Mouse (Mus musculus): ENCODE measurements around the gene Doxl2. TPM values are rescaled to one million over a fixed set of nuclear protein-coding genes. Genes with fewer than 3 reads are reported as not detected.
"Not testable (repeated sequence)": the region's sequence is repeated elsewhere in the genome, so short reads cannot be mapped to it uniquely, and the experiment has no call there.

Gene Doxl2
- polyA plus RNA-seq, 1 experiment from 2014 or later = not detected

DNA sequence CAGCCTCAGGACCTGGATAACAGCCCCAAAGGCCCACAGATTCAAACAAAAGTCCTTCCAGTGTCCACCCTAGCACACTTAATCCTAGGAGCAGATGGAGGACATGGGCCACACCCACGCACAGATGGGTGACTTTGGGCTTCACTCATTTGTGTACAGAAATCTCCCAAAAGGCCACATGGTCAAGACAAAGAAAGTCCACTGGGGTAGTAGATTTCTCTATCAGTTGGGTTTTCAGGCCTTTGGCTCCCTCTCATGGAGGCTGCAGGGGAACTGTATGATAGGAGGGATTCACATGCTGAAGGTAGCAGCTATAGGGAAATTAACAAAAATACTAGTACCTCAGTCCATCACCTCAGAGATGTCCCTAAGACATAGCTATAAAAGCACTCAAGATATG lies 16.7 kb upstream of the Doxl2 start:
- H3K9ac ChIP-seq (ENCODE audit: low read length) = no peak overlapping the region
- no peaks in the 10 kb centered on the region for H3K36me3 ChIP-seq (ENCODE audit: control insufficient read depth, insufficient read depth, low read length)
- no peak overlapping the region for H3K27ac ChIP-seq (ENCODE audit: low read depth, low read length)
- no peaks in the 10 kb centered on the region for H3K27me3 ChIP-seq (ENCODE audit: control insufficient read depth, insufficient read depth, low read length)
- WGBS = 52% methylated on average over 1 of the region's 1 CpGs
- H3K4me3 ChIP-seq (ENCODE audit: low read depth, low read length) = no peak overlapping the region
- H3K4me1 ChIP-seq (ENCODE audit: control insufficient read depth, insufficient read depth, low read length) = no peaks in the 10 kb centered on the region
- H3K9me3 ChIP-seq (ENCODE audit: control insufficient read depth, low read length) = no peaks in the 10 kb centered on the region
- no peak overlapping the region for H3K4me2 ChIP-seq (ENCODE audit: low read depth)
- DNase-seq (ENCODE audit: low spot score) = peak; percentile 15
- no peak for ATAC-seq (ENCODE audit: insufficient read depth, low FRiP score, low TSS enrichment)

DNA sequence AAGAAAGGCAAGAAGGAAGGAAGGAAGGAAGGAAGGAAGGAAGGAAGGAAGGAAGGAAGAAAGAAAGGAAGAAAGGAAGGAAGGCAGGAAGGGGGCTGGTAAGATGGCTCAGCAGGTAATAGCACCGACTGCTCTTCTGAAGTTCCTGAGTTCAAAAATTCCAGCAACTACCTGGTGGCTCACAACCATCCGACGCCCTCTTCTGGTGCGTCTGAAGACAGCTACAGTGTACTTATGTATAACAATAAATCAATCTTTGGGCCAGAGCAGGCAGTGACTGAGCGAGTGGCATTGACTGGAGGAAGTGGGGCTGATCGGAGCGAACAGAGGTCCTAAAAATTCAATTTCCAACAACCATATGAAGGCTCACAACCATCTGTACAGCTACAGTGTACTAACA lies 15.6 kb upstream of the Doxl2 start:
- H3K4me2 ChIP-seq (ENCODE audit: low read depth); ATAC-seq (ENCODE audit: insufficient read depth, low FRiP score, low TSS enrichment); H3K9me3 ChIP-seq (ENCODE audit: control insufficient read depth, low read length); H3K27me3 ChIP-seq (ENCODE audit: control insufficient read depth, insufficient read depth, low read length); H3K27ac ChIP-seq (ENCODE audit: low read depth, low read length); H3K9ac ChIP-seq (ENCODE audit: low read length); DNase-seq (ENCODE audit: low spot score); H3K4me1 ChIP-seq (ENCODE audit: control insufficient read depth, insufficient read depth, low read length); H3K4me3 ChIP-seq (ENCODE audit: low read depth, low read length); H3K36me3 ChIP-seq (ENCODE audit: control insufficient read depth, insufficient read depth, low read length): not testable (repeated sequence)
- 31% methylated on average over 7 of the region's 7 CpGs for WGBS

DNA sequence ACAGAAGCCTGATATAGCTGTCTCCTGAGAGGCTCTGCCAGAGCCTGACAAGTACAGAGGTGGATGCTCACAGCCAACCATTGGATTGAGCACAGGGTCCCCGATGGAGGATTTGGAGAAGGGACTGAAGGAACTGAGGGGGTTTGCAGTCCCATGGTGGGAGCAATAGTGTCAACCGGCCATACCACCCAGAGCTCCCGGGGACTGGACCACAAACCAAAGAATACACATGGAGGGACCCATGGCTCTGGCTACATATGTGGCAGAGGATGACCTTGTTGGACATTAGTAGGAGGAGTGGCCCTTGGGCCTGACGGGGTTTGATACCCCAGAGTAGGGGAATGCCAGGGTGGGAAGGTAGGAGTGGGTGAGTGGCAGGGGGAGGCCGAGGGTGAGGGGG lies 8.1 kb upstream of the Doxl2 start:
- H3K27me3 ChIP-seq (ENCODE audit: control insufficient read depth, insufficient read depth, low read length); H3K4me1 ChIP-seq (ENCODE audit: control insufficient read depth, insufficient read depth, low read length); H3K4me2 ChIP-seq (ENCODE audit: low read depth); H3K27ac ChIP-seq (ENCODE audit: low read depth, low read length); H3K4me3 ChIP-seq (ENCODE audit: low read depth, low read length); ATAC-seq (ENCODE audit: insufficient read depth, low FRiP score, low TSS enrichment); H3K36me3 ChIP-seq (ENCODE audit: control insufficient read depth, insufficient read depth, low read length); H3K9ac ChIP-seq (ENCODE audit: low read length); DNase-seq (ENCODE audit: low spot score); H3K9me3 ChIP-seq (ENCODE audit: control insufficient read depth, low read length): not testable (repeated sequence)
- 88% methylated on average over 5 of the region's 5 CpGs for WGBS

DNA sequence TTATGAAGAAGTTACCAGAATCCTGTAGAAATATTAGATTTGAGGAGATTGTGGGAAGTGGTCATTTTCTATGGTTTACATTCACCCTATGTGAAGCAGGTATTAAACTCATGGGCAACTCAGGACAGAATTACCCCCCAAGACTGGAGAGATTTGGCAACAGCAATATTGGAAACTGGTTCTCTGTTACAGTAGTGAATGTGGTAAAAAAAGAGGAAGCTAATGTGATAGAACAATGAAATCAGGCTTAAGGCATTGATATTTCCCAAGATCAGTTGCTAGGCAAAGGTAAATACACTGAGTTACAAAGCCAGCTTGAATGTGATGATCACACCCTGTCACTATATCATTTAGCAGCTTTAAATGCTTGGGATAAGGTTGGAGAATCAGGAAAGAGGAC lies 6.9 kb upstream of the Doxl2 start:
- Histone ChIP-seq H3K9ac (ENCODE audit: low read length) (no peak overlapping the region), H3K27ac (ENCODE audit: low read depth, low read length) (no peak overlapping the region), H3K4me1 (ENCODE audit: control insufficient read depth, insufficient read depth, low read length) (no peaks in the 10 kb centered on the region), H3K4me2 (ENCODE audit: low read depth) (no peak overlapping the region), H3K36me3 (ENCODE audit: control insufficient read depth, insufficient read depth, low read length) (no peaks in the 10 kb centered on the region), H3K4me3 (ENCODE audit: low read depth, low read length) (no peak overlapping the region), H3K27me3 (ENCODE audit: control insufficient read depth, insufficient read depth, low read length) (no peaks in the 10 kb centered on the region), H3K9me3 (ENCODE audit: control insufficient read depth, low read length) (no peaks in the 10 kb centered on the region)
- no peak for DNase-seq (ENCODE audit: low spot score)
- no peak for ATAC-seq (ENCODE audit: insufficient read depth, low FRiP score, low TSS enrichment)

DNA sequence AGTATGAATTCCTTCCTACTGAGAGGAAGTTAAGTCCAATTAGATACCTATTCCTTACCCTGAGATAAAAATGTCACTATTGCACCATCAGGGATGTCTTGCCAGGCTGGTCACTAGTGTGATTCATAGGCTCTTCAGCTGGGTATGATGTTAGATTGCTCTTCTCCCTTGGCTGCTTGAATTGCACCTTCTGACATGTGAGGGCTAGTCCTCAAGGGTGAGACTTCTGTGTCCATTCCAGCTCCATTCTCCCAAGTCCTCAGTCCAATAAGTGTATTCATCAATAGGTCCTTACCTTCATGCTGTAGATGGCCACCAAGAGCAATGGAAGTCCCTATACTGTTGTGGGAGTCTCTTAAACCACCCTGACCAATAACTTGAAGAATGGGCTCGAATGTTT lies 4.9 kb downstream of the Doxl2 start:
- Histone ChIP-seq H3K27ac (ENCODE audit: low read depth, low read length) (no peak overlapping the region), H3K36me3 (ENCODE audit: control insufficient read depth, insufficient read depth, low read length) (no peaks in the 10 kb centered on the region), H3K9me3 (ENCODE audit: control insufficient read depth, low read length) (no peaks in the 10 kb centered on the region), H3K4me3 (ENCODE audit: low read depth, low read length) (no peak overlapping the region), H3K9ac (ENCODE audit: low read length) (no peak overlapping the region), H3K4me1 (ENCODE audit: control insufficient read depth, insufficient read depth, low read length) (no peaks in the 10 kb centered on the region), H3K4me2 (ENCODE audit: low read depth) (no peak overlapping the region), H3K27me3 (ENCODE audit: control insufficient read depth, insufficient read depth, low read length) (no peaks in the 10 kb centered on the region)
- DNase-seq (ENCODE audit: low spot score) = no peak
- ATAC-seq (ENCODE audit: insufficient read depth, low FRiP score, low TSS enrichment) = no peak
- 54% methylated on average over 1 of the region's 1 CpGs for WGBS

DNA sequence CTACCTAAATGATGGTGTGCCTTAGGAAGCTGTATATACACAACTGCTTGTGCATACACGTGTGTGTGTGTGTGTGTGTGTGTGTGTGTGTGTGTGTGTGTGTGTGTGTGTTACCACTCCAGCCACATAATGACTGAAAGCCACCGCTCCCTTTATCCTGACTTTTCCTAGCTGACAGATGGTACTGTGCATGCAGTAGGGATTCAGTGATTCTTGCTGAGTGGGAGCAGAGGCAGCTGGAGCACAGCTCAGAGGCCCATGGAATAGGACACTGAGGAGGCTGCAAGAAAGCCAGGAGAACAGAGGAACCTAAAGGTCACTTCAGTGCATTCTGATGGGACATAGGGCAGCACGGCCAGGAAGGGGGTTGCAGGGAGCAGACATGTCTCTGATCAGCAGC lies 7.5 kb downstream of the Doxl2 start:
- H3K9me3 ChIP-seq (ENCODE audit: control insufficient read depth, low read length) = no peaks in the 10 kb centered on the region
- ATAC-seq (ENCODE audit: insufficient read depth, low FRiP score, low TSS enrichment) = no peak
- 70% methylated on average over 3 of the region's 3 CpGs for WGBS
- DNase-seq (ENCODE audit: low spot score) = no peak
- no peaks in the 10 kb centered on the region for H3K27me3 ChIP-seq (ENCODE audit: control insufficient read depth, insufficient read depth, low read length)
- no peak overlapping the region for H3K9ac ChIP-seq (ENCODE audit: low read length)
- no peak overlapping the region for H3K27ac ChIP-seq (ENCODE audit: low read depth, low read length)
- H3K4me3 ChIP-seq (ENCODE audit: low read depth, low read length) = no peak overlapping the region
- H3K4me2 ChIP-seq (ENCODE audit: low read depth) = no peak overlapping the region
- H3K4me1 ChIP-seq (ENCODE audit: control insufficient read depth, insufficient read depth, low read length) = no peaks in the 10 kb centered on the region
- H3K36me3 ChIP-seq (ENCODE audit: control insufficient read depth, insufficient read depth, low read length) = no peaks in the 10 kb centered on the region

DNA sequence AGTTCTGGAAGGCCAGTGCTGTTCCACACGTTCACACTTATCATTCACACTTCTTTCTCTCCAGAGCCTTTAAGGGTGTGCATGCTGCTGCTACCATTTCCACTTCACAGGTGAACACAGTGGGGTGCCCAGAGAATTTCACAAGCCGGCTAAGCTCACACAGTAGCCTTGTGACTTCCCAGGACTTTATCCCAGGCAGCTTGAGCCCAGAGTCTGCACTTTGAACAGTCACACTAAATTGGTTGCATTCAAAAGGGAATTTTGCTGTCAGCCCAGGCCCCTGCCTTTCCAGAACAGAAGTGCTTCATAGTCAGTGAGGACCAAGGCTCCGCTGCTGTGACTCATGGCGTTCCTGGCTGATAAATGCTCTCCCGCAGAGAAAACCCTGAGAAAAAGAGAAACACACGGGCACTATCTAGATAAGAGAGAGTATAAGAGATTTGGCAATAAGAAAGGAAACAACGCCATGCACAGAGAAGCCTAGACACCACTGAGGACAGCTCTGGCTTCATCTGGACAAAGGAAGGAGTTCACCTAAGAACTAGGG lies 11.8 kb downstream of the Doxl2 start, which contains the start of gene Svs1:
Svs1 (plus strand) TSS at position 418 of the 547 bp plus-strand sequence.
- no peak within 1 kb of the TSS for H3K9ac ChIP-seq (ENCODE audit: low read length)
- no peaks in the 10 kb centered on the region for H3K27me3 ChIP-seq (ENCODE audit: control insufficient read depth, insufficient read depth, low read length)
- no peaks in the 10 kb centered on the region for H3K4me1 ChIP-seq (ENCODE audit: control insufficient read depth, insufficient read depth, low read length)
- WGBS = 59% methylated on average over 7 of the region's 7 CpGs
- H3K36me3 ChIP-seq (ENCODE audit: control insufficient read depth, insufficient read depth, low read length) = no peaks in the 10 kb centered on the region
- no peaks in the 10 kb centered on the region for H3K9me3 ChIP-seq (ENCODE audit: control insufficient read depth, low read length)
- no peak within 1 kb of the TSS for H3K27ac ChIP-seq (ENCODE audit: low read depth, low read length)
- DNase-seq (ENCODE audit: low spot score) = no peak
- no peak within 1 kb of the TSS for H3K4me3 ChIP-seq (ENCODE audit: low read depth, low read length)
- ATAC-seq (ENCODE audit: insufficient read depth, low FRiP score, low TSS enrichment) = no peak
- H3K4me2 ChIP-seq (ENCODE audit: low read depth) = no peak within 1 kb of the TSS

DNA sequence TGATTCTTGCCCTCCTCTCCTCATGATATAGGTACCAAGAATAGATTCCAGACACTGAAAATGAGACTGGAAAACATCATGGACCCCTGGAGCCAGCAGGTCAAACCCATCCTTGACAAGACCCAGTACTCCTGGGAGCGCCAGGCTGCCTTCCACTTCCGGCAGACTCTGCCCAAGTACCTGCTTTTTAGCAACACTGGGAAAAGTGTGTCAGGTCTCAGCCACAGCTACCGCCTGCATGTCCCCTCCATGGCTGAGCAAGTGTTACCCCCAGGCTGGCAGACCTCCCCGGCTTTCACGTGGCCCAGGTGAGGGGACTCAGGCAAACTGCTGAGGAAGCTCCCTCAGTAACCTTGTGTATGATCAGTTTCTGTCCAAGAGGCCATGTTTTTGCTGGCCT lies 15.2 kb downstream of the Doxl2 start:
- Histone ChIP-seq H3K4me3 (ENCODE audit: low read depth, low read length) (no peak overlapping the region), H3K9me3 (ENCODE audit: control insufficient read depth, low read length) (no peaks in the 10 kb centered on the region), H3K36me3 (ENCODE audit: control insufficient read depth, insufficient read depth, low read length) (no peaks in the 10 kb centered on the region), H3K27ac (ENCODE audit: low read depth, low read length) (no peak overlapping the region), H3K9ac (ENCODE audit: low read length) (no peak overlapping the region), H3K27me3 (ENCODE audit: control insufficient read depth, insufficient read depth, low read length) (no peaks in the 10 kb centered on the region), H3K4me1 (ENCODE audit: control insufficient read depth, insufficient read depth, low read length) (no peaks in the 10 kb centered on the region), H3K4me2 (ENCODE audit: low read depth) (no peak overlapping the region)
- DNase-seq (ENCODE audit: low spot score) = no peak
- WGBS = 89% methylated on average over 5 of the region's 5 CpGs
- ATAC-seq (ENCODE audit: insufficient read depth, low FRiP score, low TSS enrichment) = no peak

DNA sequence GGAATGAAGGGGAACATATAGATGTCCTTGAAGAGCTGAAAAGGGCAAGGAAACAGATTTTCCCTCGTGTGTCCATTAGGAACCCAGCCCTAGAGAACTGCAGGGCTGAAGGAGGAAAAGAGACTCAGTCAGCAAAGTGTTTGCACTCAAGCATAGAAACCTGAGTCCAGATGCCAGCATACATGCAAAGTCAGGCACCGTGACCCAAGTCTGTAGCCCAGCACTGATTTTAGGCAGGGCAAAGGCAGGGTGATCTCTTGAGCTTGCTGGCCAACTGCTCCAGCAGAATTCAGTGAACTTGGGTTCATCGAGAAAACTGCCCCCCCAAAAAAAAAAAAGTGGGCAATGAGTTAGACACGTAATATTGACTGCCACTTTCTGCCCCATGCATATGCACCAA lies 17.2 kb downstream of the Doxl2 start:
- WGBS = 80% methylated on average over 4 of the region's 4 CpGs
- no peaks in the 10 kb centered on the region for H3K4me1 ChIP-seq (ENCODE audit: control insufficient read depth, insufficient read depth, low read length)
- no peak for DNase-seq (ENCODE audit: low spot score)
- H3K27me3 ChIP-seq (ENCODE audit: control insufficient read depth, insufficient read depth, low read length) = no peaks in the 10 kb centered on the region
- no peak overlapping the region for H3K4me2 ChIP-seq (ENCODE audit: low read depth)
- no peaks in the 10 kb centered on the region for H3K36me3 ChIP-seq (ENCODE audit: control insufficient read depth, insufficient read depth, low read length)
- ATAC-seq (ENCODE audit: insufficient read depth, low FRiP score, low TSS enrichment) = no peak
- H3K9ac ChIP-seq (ENCODE audit: low read length) = no peak overlapping the region
- no peaks in the 10 kb centered on the region for H3K9me3 ChIP-seq (ENCODE audit: control insufficient read depth, low read length)
- no peak overlapping the region for H3K27ac ChIP-seq (ENCODE audit: low read depth, low read length)
- no peak overlapping the region for H3K4me3 ChIP-seq (ENCODE audit: low read depth, low read length)
